Mouse (Mus musculus): ENCODE data around the gene Kxd1. TPM values are rescaled to one million over a fixed set of nuclear protein-coding genes. Genes with fewer than 3 reads are reported as not detected.
A peak's percentile ranks its signal among the peaks of the same experiment; 100 is the strongest.

Kxd1 gene
- polyA plus RNA-seq, 1 experiment from 2014 or later = 45.5 TPM

GRCm38 (mm10) chr8:70539077-70539813 lies 11.5 kb upstream of the Kxd1 start, which contains the start of gene Ell:
Gene Ell, plus strand, starts transcription at chr8:70539457.
- Histone ChIP-seq H3K27me3 (replicated peaks; ENCODE audit: control insufficient read depth, insufficient read depth, low read length) (no peaks in the 10 kb centered on the region), H3K27ac (ENCODE audit: low read length) (peak within 1 kb of the TSS; percentile 96), H3K4me2 (ENCODE audit: low read length) (peak within 1 kb of the TSS; percentile 94), H3K9ac (replicated peaks; ENCODE audit: low read depth, low read length) (peak within 1 kb of the TSS; percentile 89), H3K4me3 (replicated peaks; ENCODE audit: low read length) (peak within 1 kb of the TSS; percentile 87), H3K36me3 (ENCODE audit: control insufficient read depth, insufficient read depth) (peaks cover 2% of the 10 kb centered on the region; the same call in 1 of the 2 replicates), H3K9me3 (ENCODE audit: control insufficient read depth, low read length) (no peaks in the 10 kb centered on the region), H3K4me1 (replicated peaks; ENCODE audit: control insufficient read depth, insufficient read depth, low read length) (peaks cover 26% of the 10 kb centered on the region)
- peak; percentile 88 for ATAC-seq
- under 1% methylated on average over 57 of the region's 58 CpGs for WGBS

GRCm38 (mm10) chr8:70538633-70539076 lies 10.9 kb upstream of the Kxd1 start:
- Histone ChIP-seq H3K9ac (replicated peaks; ENCODE audit: low read depth, low read length) (peak overlapping the region; percentile 57), H3K9me3 (ENCODE audit: control insufficient read depth, low read length) (no peaks in the 10 kb centered on the region), H3K4me2 (ENCODE audit: low read length) (peak overlapping the region; percentile 94), H3K36me3 (ENCODE audit: control insufficient read depth, insufficient read depth) (peaks cover 2% of the 10 kb centered on the region; the same call in 1 of the 2 replicates), H3K4me3 (replicated peaks; ENCODE audit: low read length) (peak overlapping the region; percentile 87), H3K4me1 (replicated peaks; ENCODE audit: control insufficient read depth, insufficient read depth, low read length) (peaks cover 26% of the 10 kb centered on the region), H3K27me3 (replicated peaks; ENCODE audit: control insufficient read depth, insufficient read depth, low read length) (no peaks in the 10 kb centered on the region), H3K27ac (ENCODE audit: low read length) (peak overlapping the region; percentile 96)
- ATAC-seq = peak; percentile 78
- WGBS = 0% methylated on average over 32 of the region's 32 CpGs

- 15% methylated on average over 24 of the region's 24 CpGs for WGBS
- no peaks in the 10 kb centered on the region for H3K9me3 ChIP-seq (ENCODE audit: control insufficient read depth, low read length)
- no peaks in the 10 kb centered on the region for H3K27me3 ChIP-seq (replicated peaks; ENCODE audit: control insufficient read depth, insufficient read depth, low read length)
- peak overlapping the region; percentile 57 for H3K9ac ChIP-seq (replicated peaks; ENCODE audit: low read depth, low read length)
- peak; percentile 2; the same call in 1 of the 2 replicates for ATAC-seq
- peak overlapping the region; percentile 96 for H3K27ac ChIP-seq (ENCODE audit: low read length)
- peak overlapping the region; percentile 94 for H3K4me2 ChIP-seq (ENCODE audit: low read length)
- peak overlapping the region; percentile 87 for H3K4me3 ChIP-seq (replicated peaks; ENCODE audit: low read length)
- peaks cover 4% of the 10 kb centered on the region; the same call in 1 of the 2 replicates for H3K36me3 ChIP-seq (ENCODE audit: control insufficient read depth, insufficient read depth)
- peaks cover 26% of the 10 kb centered on the region for H3K4me1 ChIP-seq (replicated peaks; ENCODE audit: control insufficient read depth, insufficient read depth, low read length)
Observed at GRCm38 (mm10) chr8:70538024-70538579, 10.3 kb upstream of the Kxd1 start.

DNA sequence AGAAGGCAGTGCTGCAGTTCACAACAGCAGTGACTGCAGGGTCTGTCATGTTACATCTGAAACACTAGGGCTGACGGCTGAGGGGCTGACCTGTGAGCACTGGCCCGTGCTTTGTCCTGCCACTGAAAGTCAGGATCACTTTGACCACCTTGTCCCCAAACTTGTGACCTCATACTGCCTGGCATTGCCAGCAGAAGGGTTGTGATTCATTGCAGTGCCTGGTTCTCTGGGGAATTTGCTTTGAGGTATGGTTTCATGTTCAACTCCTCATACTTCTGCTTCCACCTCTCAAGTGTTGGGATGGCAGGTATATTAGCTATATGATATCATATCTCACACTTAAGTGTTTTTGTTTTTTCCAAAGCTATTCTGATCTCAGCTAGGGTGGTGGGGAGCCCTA lies 7.9 kb upstream of the Kxd1 start:
- peaks cover 16% of the 10 kb centered on the region for H3K4me1 ChIP-seq (replicated peaks; ENCODE audit: control insufficient read depth, insufficient read depth, low read length)
- H3K9ac ChIP-seq (replicated peaks; ENCODE audit: low read depth, low read length) = no peak overlapping the region
- no peaks in the 10 kb centered on the region for H3K27me3 ChIP-seq (replicated peaks; ENCODE audit: control insufficient read depth, insufficient read depth, low read length)
- no peak overlapping the region for H3K27ac ChIP-seq (ENCODE audit: low read length)
- no peaks in the 10 kb centered on the region for H3K9me3 ChIP-seq (ENCODE audit: control insufficient read depth, low read length)
- H3K36me3 ChIP-seq (ENCODE audit: control insufficient read depth, insufficient read depth) = peaks cover 13% of the 10 kb centered on the region
- H3K4me2 ChIP-seq (ENCODE audit: low read length) = no peak overlapping the region
- no peak overlapping the region for H3K4me3 ChIP-seq (replicated peaks; ENCODE audit: low read length)
- 89% methylated on average over 2 of the region's 2 CpGs for WGBS
- no peak for ATAC-seq

DNA sequence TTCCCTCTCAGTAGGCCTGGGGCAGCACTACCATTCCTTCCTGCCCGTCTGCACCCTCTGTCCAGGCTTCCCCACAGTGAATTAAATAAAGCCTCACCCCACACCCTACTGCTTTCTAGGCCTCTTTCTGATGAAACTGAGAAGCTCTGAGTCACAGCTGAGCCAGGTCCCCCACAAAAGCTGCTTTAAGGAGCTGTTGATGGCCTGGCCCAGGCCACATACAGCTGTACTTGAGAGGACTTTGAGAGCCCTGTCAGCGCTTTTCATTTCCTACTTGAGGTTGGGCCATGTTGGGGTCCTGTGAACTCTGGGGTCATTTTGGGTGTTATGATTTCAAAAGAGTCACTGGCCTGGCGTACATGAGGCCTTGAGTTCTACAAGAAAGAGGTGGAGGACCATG lies 7.5 kb upstream of the Kxd1 start:
- 85% methylated on average over 3 of the region's 3 CpGs for WGBS
- Histone ChIP-seq H3K9ac (replicated peaks; ENCODE audit: low read depth, low read length) (no peak overlapping the region), H3K4me2 (ENCODE audit: low read length) (no peak overlapping the region), H3K27ac (ENCODE audit: low read length) (no peak overlapping the region), H3K4me3 (replicated peaks; ENCODE audit: low read length) (no peak overlapping the region), H3K27me3 (replicated peaks; ENCODE audit: control insufficient read depth, insufficient read depth, low read length) (no peaks in the 10 kb centered on the region), H3K4me1 (replicated peaks; ENCODE audit: control insufficient read depth, insufficient read depth, low read length) (peaks cover 11% of the 10 kb centered on the region), H3K36me3 (ENCODE audit: control insufficient read depth, insufficient read depth) (peaks cover 13% of the 10 kb centered on the region), H3K9me3 (ENCODE audit: control insufficient read depth, low read length) (no peaks in the 10 kb centered on the region)
- no peak for ATAC-seq

DNA sequence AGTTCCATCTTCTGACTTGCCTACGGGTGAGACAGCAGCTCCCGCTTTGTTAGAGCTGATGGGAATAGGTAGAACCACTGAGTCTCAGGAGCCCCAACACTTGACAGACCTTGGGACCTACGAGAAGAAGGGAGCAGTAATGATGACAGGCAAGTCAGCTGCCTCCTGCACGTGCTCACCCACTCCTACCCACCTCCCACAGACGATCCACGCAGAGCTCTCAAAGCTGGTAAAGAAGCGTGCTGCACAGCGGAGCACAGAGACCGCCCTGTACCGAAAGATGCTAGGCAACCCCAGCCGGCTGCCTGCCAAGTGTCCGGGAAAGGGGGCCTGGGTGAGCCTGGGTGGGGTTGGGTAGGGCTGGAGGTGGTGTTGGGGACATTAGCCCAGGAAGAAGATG lies 6.5 kb upstream of the Kxd1 start:
- 93% methylated on average over 12 of the region's 12 CpGs for WGBS
- no peak overlapping the region for H3K4me2 ChIP-seq (ENCODE audit: low read length)
- no peaks in the 10 kb centered on the region for H3K27me3 ChIP-seq (replicated peaks; ENCODE audit: control insufficient read depth, insufficient read depth, low read length)
- no peak overlapping the region for H3K4me3 ChIP-seq (replicated peaks; ENCODE audit: low read length)
- H3K4me1 ChIP-seq (replicated peaks; ENCODE audit: control insufficient read depth, insufficient read depth, low read length) = peaks cover 17% of the 10 kb centered on the region
- H3K27ac ChIP-seq (ENCODE audit: low read length) = no peak overlapping the region
- H3K9me3 ChIP-seq (ENCODE audit: control insufficient read depth, low read length) = no peaks in the 10 kb centered on the region
- ATAC-seq = no peak
- peaks cover 15% of the 10 kb centered on the region for H3K36me3 ChIP-seq (ENCODE audit: control insufficient read depth, insufficient read depth)
- H3K9ac ChIP-seq (replicated peaks; ENCODE audit: low read depth, low read length) = no peak overlapping the region

GRCm38 (mm10) chr8:70530314-70530713 lies 2.6 kb upstream of the Kxd1 start:
- ATAC-seq = no peak
- Histone ChIP-seq H3K4me3 (replicated peaks; ENCODE audit: low read length) (no peak overlapping the region), H3K27me3 (replicated peaks; ENCODE audit: control insufficient read depth, insufficient read depth, low read length) (no peaks in the 10 kb centered on the region), H3K4me2 (ENCODE audit: low read length) (no peak overlapping the region), H3K9ac (replicated peaks; ENCODE audit: low read depth, low read length) (no peak overlapping the region), H3K27ac (ENCODE audit: low read length) (no peak overlapping the region), H3K36me3 (ENCODE audit: control insufficient read depth, insufficient read depth) (peaks cover 13% of the 10 kb centered on the region), H3K4me1 (replicated peaks; ENCODE audit: control insufficient read depth, insufficient read depth, low read length) (peaks cover 29% of the 10 kb centered on the region), H3K9me3 (ENCODE audit: control insufficient read depth, low read length) (no peaks in the 10 kb centered on the region)
- 82% methylated on average over 2 of the region's 2 CpGs for WGBS

DNA sequence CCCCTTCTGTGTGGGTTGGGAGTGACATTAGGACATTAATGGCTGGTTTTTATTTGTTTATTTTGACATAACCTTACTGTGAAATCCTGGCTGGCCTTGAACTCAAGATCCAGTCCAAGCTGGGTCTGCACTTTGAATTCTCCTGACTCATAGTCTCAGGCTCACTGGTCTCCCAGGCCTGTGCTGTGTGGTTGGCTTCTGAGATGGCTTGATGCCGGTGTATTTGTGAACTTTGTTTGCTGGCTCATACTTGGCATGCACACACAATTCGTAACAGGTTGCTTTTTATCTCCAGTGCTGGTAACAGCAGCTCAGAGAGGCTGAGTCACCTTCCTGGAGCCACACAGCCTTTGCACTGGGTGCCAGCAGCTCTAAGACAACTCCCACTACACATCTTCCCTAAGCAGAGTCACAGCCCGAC lies 2.0 kb upstream of the Kxd1 start:
- WGBS = 96% methylated on average over 3 of the region's 3 CpGs
- no peak overlapping the region for H3K4me3 ChIP-seq (replicated peaks; ENCODE audit: low read length)
- ATAC-seq = no peak
- H3K9ac ChIP-seq (replicated peaks; ENCODE audit: low read depth, low read length) = no peak overlapping the region
- no peaks in the 10 kb centered on the region for H3K9me3 ChIP-seq (ENCODE audit: control insufficient read depth, low read length)
- peaks cover 13% of the 10 kb centered on the region for H3K36me3 ChIP-seq (ENCODE audit: control insufficient read depth, insufficient read depth)
- no peak overlapping the region for H3K4me2 ChIP-seq (ENCODE audit: low read length)
- H3K27me3 ChIP-seq (replicated peaks; ENCODE audit: control insufficient read depth, insufficient read depth, low read length) = no peaks in the 10 kb centered on the region
- peaks cover 29% of the 10 kb centered on the region for H3K4me1 ChIP-seq (replicated peaks; ENCODE audit: control insufficient read depth, insufficient read depth, low read length)
- H3K27ac ChIP-seq (ENCODE audit: low read length) = no peak overlapping the region

DNA sequence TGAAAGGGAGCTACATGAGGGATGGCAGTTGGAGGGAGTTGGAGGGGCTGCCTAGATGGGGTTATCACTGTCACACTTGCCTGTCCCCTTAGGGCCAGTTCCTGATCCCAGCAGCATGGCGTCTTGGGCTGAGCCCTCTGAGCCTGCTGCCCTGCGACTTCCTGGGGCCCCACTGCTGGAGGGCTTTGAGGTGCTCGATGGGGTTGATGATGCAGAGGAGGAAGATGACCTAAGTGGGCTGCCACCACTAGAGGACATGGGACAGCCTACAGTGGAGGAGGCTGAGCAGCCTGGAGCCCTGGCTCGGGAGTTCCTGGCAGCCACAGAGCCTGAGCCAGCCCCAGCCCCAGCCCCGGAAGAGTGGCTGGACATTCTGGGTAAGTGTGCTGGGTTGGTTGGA lies 1.5 kb upstream of the Kxd1 start:
- Histone ChIP-seq H3K4me2 (ENCODE audit: low read length) (no peak overlapping the region), H3K4me1 (replicated peaks; ENCODE audit: control insufficient read depth, insufficient read depth, low read length) (peaks cover 29% of the 10 kb centered on the region), H3K27ac (ENCODE audit: low read length) (no peak overlapping the region), H3K9me3 (ENCODE audit: control insufficient read depth, low read length) (no peaks in the 10 kb centered on the region), H3K36me3 (ENCODE audit: control insufficient read depth, insufficient read depth) (peaks cover 13% of the 10 kb centered on the region), H3K4me3 (replicated peaks; ENCODE audit: low read length) (no peak overlapping the region), H3K9ac (replicated peaks; ENCODE audit: low read depth, low read length) (no peak overlapping the region), H3K27me3 (replicated peaks; ENCODE audit: control insufficient read depth, insufficient read depth, low read length) (no peaks in the 10 kb centered on the region)
- ATAC-seq = no peak
- 88% methylated on average over 5 of the region's 5 CpGs for WGBS

Measured in forebrain, embryonic 16.5 days (tissue).